Mouse (Mus musculus) brown adipose tissue, adult 24 weeks (tissue): ENCODE measurements at regions not wholly inside any gene's neighbourhood (a gene's known extent, or its start where the extent isn't known, plus 50 kb on each side); places are given as distances from the start of the nearest gene placed in this dataset.
A peak's percentile ranks its signal among the peaks of the same experiment; 100 is the strongest.
"Not testable (repeated sequence)": the region's sequence is repeated elsewhere in the genome, so short reads cannot be mapped to it uniquely, and the experiment has no call there.

Source experiments
- H3K27ac ChIP-seq: fragments of 200-500 bp; replicated peaks from 2 replicates; pipeline ENCODE4 v1.5.1; 2012; ENCODE audit warnings: low read depth, mild to moderate bottlenecking, low read length
- H3K4me1 ChIP-seq: fragments of 200-500 bp; 2 replicates; pipeline ENCODE4 v1.6.1; 2012; ENCODE audit warnings: low read length, mixed read lengths; ENCODE audit not compliant: control insufficient read depth, insufficient read depth, insufficient read length
- H3K4me3 ChIP-seq: fragments of 200-500 bp; 2 replicates; pipeline ENCODE4 v1.5.1; 2012; ENCODE audit warnings: low read depth, mild to moderate bottlenecking, low read length, moderate library complexity; ENCODE audit not compliant: insufficient read depth

GRCm38 (mm10) chr13:60479862-60480730 lies 121.7 kb upstream of the Dapk1 start:
- Histone ChIP-seq H3K4me1 (0 out of 2 replicates have a peak, but pooled peaks cover 2% of the 10 kb centered on the region), H3K27ac (no peak overlapping the region), H3K4me3 (no peak overlapping the region)

GRCm38 (mm10) chr13:60480731-60481431 lies 120.9 kb upstream of the Dapk1 start:
- H3K27ac ChIP-seq: no peak overlapping the region
- no peak overlapping the region; the same call in 1 of the 2 replicates for H3K4me3 ChIP-seq

DNA sequence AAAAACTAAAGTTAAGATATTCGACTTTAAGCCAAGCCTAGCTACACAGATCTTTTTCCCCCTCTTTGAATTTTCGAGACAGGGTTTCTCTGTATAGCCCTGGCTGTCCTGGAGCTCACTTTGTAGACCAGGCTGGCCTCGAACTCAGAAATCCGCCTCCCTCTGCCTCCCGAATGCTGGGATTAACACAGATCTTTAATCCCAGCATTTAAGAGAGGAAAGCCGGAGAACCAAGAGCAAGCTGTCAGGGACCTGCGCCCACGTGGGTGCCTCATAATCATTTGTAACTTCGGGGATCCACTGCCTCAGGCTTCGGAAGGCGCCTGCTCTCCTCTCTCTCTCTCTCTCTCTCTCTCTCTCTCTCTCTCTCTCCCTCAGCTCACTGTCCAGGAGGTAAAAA lies 120.3 kb upstream of the Dapk1 start:
- H3K4me3 ChIP-seq, H3K27ac ChIP-seq, H3K4me1 ChIP-seq: not testable (repeated sequence)

More at GRCm38 (mm10) chr13:60480731-60481431, 120.9 kb upstream of the Dapk1 start:
- 0 out of 2 replicates have a peak, but pooled peaks cover 2% of the 10 kb centered on the region for H3K4me1 ChIP-seq

- Histone ChIP-seq H3K4me1 (0 out of 2 replicates have a peak, but pooled peaks cover 2% of the 10 kb centered on the region), H3K27ac (no peak overlapping the region), H3K4me3 (no peak overlapping the region)
These were observed 119.8 kb upstream of the Dapk1 start for GRCm38 (mm10) chr13:60481946-60482345.

DNA sequence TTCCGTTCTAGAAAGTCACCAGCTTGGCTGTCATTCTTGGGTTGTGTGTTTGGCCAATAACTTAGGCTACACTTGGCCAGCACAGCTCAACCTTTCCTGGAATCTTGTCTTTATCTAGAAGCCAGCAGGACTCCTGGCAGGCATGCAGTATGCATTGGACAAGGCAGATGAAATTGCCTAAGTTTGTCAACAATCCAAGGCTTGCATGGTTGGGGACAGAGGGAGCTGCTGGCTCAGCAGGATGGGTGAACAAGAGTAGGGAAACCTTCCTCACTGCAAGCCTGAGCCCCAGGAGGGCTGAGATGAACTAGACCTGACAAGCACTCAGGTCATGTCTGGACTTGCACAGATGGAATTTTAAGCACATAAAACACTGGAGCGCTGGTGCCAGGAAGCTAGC lies 115.6 kb upstream of the Dapk1 start:
- Histone ChIP-seq H3K27ac (no peak overlapping the region), H3K4me1 (peaks cover 8% of the 10 kb centered on the region; the same call in 1 of the 2 replicates), H3K4me3 (no peak overlapping the region)

DNA sequence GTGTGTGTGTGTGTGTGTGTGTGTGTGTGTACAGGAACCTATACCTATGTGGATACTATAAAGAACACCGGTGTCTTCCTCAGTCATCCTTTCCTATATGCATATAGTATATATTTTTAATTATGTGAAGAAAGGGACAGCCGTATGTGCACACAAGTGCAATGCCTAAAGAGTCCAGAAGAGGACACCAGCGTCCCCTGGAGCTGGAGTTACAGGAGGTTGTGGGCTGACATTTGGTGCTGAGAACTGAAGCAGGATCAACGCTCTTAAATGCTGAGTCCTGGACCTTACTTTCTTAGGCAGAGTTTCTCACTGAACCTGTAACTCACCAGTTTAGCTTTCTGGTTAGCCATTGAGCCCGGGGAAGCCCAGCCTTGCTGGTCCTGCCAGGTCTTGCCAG lies 114.9 kb upstream of the Dapk1 start:
- H3K4me3 ChIP-seq: no peak overlapping the region
- peaks cover 8% of the 10 kb centered on the region; the same call in 1 of the 2 replicates for H3K4me1 ChIP-seq
- H3K27ac ChIP-seq: no peak overlapping the region

- Histone ChIP-seq H3K27ac (0 out of 2 replicates have a peak overlapping the region, but pooled peaks have one; percentile 5), H3K4me3 (no peak overlapping the region), H3K4me1 (peaks cover 8% of the 10 kb centered on the region; the same call in 1 of the 2 replicates)
These were observed 113.4 kb upstream of the Dapk1 start for GRCm38 (mm10) chr13:60488131-60488883.

DNA sequence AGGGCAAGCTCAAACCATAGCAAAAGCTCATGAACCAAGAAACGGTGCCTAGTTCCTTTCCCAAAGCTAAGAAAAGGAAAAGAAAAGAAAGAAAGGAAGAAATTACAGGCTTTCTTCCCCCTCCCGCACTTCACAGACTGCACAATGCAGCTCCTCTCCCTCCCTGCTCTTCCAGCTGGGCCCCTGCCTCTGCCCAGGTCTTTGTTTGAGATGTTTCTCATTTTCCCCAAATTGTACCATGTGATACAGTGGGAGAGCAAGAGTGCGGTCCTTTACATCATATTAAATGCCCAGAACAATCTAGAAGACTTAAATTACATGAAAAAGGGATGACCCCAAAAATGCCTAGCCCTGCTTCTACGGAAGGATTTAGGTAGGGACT lies 112.9 kb upstream of the Dapk1 start:
- H3K4me1 ChIP-seq: peaks cover 8% of the 10 kb centered on the region; the same call in 1 of the 2 replicates
- no peak overlapping the region for H3K4me3 ChIP-seq
- H3K27ac ChIP-seq: 0 out of 2 replicates have a peak overlapping the region, but pooled peaks have one; percentile 5

GRCm38 (mm10) chr13:60491948-60492464 lies 109.7 kb upstream of the Dapk1 start:
- no peak overlapping the region for H3K4me3 ChIP-seq
- peaks cover 8% of the 10 kb centered on the region; the same call in 1 of the 2 replicates for H3K4me1 ChIP-seq
- H3K27ac ChIP-seq: no peak overlapping the region

GRCm38 (mm10) chr13:60493836-60494235 lies 107.9 kb upstream of the Dapk1 start:
- H3K27ac ChIP-seq: no peak overlapping the region
- H3K4me1 ChIP-seq: peaks cover 1% of the 10 kb centered on the region; the same call in 1 of the 2 replicates
- H3K4me3 ChIP-seq: no peak overlapping the region

- Histone ChIP-seq H3K4me1 (no peaks in the 10 kb centered on the region; the same call in 1 of the 2 replicates), H3K27ac (no peak overlapping the region), H3K4me3 (no peak overlapping the region)
These were observed 103.9 kb upstream of the Dapk1 start for GRCm38 (mm10) chr13:60497714-60498400.

DNA sequence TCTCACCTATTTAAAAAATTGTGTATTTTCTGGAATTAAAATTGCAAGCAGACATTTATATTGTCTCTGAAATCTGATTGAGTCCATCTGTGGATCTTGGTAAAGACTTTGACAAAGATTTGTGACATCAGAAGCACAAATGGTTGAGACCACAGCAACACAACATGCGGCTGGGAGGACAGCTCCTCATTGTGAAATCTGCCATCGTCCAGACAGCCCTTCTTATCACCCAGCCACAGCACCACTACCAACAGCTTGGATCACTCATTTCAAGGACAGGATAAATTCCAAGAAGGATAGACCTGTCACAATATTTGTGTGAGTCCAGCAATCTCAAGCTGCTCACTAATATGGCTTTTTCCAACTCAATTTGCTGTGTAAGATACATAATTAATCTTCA lies 97.6 kb upstream of the Dapk1 start:
- H3K4me3 ChIP-seq: no peak overlapping the region
- H3K4me1 ChIP-seq: no peaks in the 10 kb centered on the region
- no peak overlapping the region for H3K27ac ChIP-seq

- H3K4me3 ChIP-seq: no peak overlapping the region
- H3K4me1 ChIP-seq: no peaks in the 10 kb centered on the region
- H3K27ac ChIP-seq: no peak overlapping the region
These were observed 94.1 kb upstream of the Dapk1 start for GRCm38 (mm10) chr13:60507611-60508010.

DNA sequence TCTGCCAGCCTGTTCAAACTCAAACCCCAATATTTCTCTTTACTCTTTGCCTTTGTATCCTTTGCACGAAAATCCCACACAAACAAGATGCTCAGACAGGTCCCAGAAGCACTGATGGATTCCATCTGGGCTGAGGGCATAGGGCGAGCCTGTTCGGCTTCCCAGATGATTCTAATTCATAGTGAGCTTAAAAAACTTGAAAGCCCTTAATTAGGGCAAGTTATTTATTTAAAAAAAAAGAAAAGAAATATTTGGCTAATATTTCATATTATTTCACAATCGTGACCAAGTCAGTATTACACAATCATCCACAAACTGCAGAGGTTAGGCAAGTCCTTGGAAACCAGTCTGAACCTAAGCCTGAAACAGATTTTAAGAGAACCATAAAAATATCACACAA lies 93.7 kb upstream of the Dapk1 start:
- Histone ChIP-seq H3K4me1 (no peaks in the 10 kb centered on the region), H3K4me3 (0 out of 2 replicates have a peak overlapping the region, but pooled peaks have one; percentile 46), H3K27ac (0 out of 2 replicates have a peak overlapping the region, but pooled peaks have one; percentile 53)
